Mouse (Mus musculus) heart, adult 2 months (tissue): ENCODE measurements at regions not wholly inside any gene's neighbourhood (a gene's known extent, or its start where the extent isn't known, plus 50 kb on each side); places are given as distances from the start of the nearest gene placed in this dataset.

Experiments
- CTCF ChIP-seq: fragments of 200-600 bp; IDR thresholded peaks from 2 replicates; pipeline ENCODE4 v1.8.1; 2022; ENCODE audit warnings: antibody characterized with exemption, mild to moderate bottlenecking, moderate library complexity
- EP300 ChIP-seq: fragments of 200-500 bp; IDR thresholded peaks from 2 replicates; pipeline ENCODE4 v1.6.1; 2011; ENCODE audit warnings: low read depth, low read length, control low read depth; ENCODE audit not compliant: insufficient read depth
- POLR2A ChIP-seq: fragments of 200-500 bp; IDR thresholded peaks from 2 replicates; pipeline ENCODE4 v1.6.1; 2011; ENCODE audit warnings: mild to moderate bottlenecking, low read depth, low read length, control low read depth; ENCODE audit not compliant: insufficient read depth

DNA sequence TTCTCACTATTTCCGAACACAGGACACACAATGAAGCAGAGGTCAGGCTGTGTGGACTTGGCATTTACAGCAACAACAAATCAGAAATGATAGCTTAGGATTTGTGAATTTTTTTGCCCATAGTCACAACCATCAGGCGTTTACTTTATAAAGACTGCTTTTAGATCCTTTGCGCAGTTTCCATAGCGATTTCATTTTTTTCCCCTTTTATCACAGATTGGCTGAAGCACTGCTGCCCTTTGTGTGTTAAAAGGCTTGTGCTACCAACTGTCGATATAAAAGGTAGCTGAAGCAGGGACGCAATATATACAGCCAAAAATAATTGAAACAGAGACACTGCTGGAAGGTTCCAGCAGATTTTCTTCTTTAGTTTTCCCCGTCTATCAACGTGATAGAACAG lies 551.4 kb downstream of the Nedd1 start:
- TF ChIP-seq CTCF (no peak), EP300 (no peak), POLR2A (no peak)
